Mouse (Mus musculus): Measurements from ENCODE around the gene Fga.

Gene Fga

GRCm38 (mm10) chr3:83027546-83028251 lies 1.8 kb downstream of the Fga start:
- no peak for DNase-seq (ENCODE audit: low spot score)

- DNase-seq (ENCODE audit: low spot score), result no peak
These were observed 4.5 kb downstream of the Fga start for GRCm38 (mm10) chr3:83030331-83030730.

- peak; percentile 17 for DNase-seq (ENCODE audit: low spot score)
These were observed 7.0 kb downstream of the Fga start for GRCm38 (mm10) chr3:83032746-83033308.

- no peak for DNase-seq (ENCODE audit: low spot score)
These were observed 7.9 kb downstream of the Fga start for GRCm38 (mm10) chr3:83033801-83034200.

GRCm38 (mm10) chr3:83038865-83039264 lies 13.0 kb downstream of the Fga start:
- DNase-seq (ENCODE audit: low spot score), result no peak

- DNase-seq (ENCODE audit: low spot score), result no peak
These were observed 13.8 kb downstream of the Fga start for GRCm38 (mm10) chr3:83039666-83040065.

GRCm38 (mm10) chr3:83042451-83042850 lies 16.6 kb downstream of the Fga start:
- no peak for DNase-seq (ENCODE audit: low spot score)

- no peak for DNase-seq (ENCODE audit: low spot score)
These were observed 20.8 kb downstream of the Fga start for GRCm38 (mm10) chr3:83046649-83047048.

- DNase-seq (ENCODE audit: low spot score), result no peak
These were observed 23.8 kb downstream of the Fga start, which contains the start of gene Fgb for GRCm38 (mm10) chr3:83049680-83050079. TSS of gene Fgb (minus strand) at chr3:83049863.

- no peak for DNase-seq (ENCODE audit: low spot score)
These were observed 24.8 kb downstream of the Fga start for GRCm38 (mm10) chr3:83050661-83051060.

GRCm38 (mm10) chr3:83052102-83052501 lies 26.2 kb downstream of the Fga start:
- DNase-seq (ENCODE audit: low spot score), result no peak

GRCm38 (mm10) chr3:83053126-83053525 lies 27.2 kb downstream of the Fga start:
- no peak for DNase-seq (ENCODE audit: low spot score)

- peak; percentile 76 for DNase-seq (ENCODE audit: low spot score)
These were observed 27.9 kb downstream of the Fga start for GRCm38 (mm10) chr3:83053758-83054157.

- DNase-seq (ENCODE audit: low spot score), result no peak
These were observed 28.9 kb downstream of the Fga start for GRCm38 (mm10) chr3:83054759-83055158.

- peak; percentile 98 for DNase-seq (ENCODE audit: low spot score)
These were observed 29.6 kb downstream of the Fga start, which contains the start of gene Plrg1 for GRCm38 (mm10) chr3:83055281-83056038. TSS of gene Plrg1 (plus strand) at chr3:83055522.

- DNase-seq (ENCODE audit: low spot score), result no peak
These were observed 31.2 kb downstream of the Fga start for GRCm38 (mm10) chr3:83057046-83057445.

GRCm38 (mm10) chr3:83067920-83068319 lies 42.0 kb downstream of the Fga start:
- DNase-seq (ENCODE audit: low spot score), result no peak

GRCm38 (mm10) chr3:83068869-83069268 lies 43.0 kb downstream of the Fga start:
- no peak for DNase-seq (ENCODE audit: low spot score)

GRCm38 (mm10) chr3:83070231-83070630 lies 44.4 kb downstream of the Fga start:
- DNase-seq (ENCODE audit: low spot score), result no peak

- peak; percentile 31 for DNase-seq (ENCODE audit: low spot score)
These were observed 50.7 kb downstream of the Fga start for GRCm38 (mm10) chr3:83076563-83076962.

GRCm38 (mm10) chr3:83080567-83081055 lies 54.7 kb downstream of the Fga start:
- DNase-seq (ENCODE audit: low spot score), result peak; percentile 88

Measured in embryo, embryonic 10.5 days (tissue).